Mouse (Mus musculus) heart, postnatal 10 days (tissue): ENCODE measurements around the gene Tmem254c. TPM values are rescaled to one million over a fixed set of nuclear protein-coding genes. Genes with fewer than 3 reads are reported as not detected.
"Not testable (repeated sequence)": the region's sequence is repeated elsewhere in the genome, so short reads cannot be mapped to it uniquely, and the experiment has no call there.

Source experiments
- DNase-seq, 2 experiments: peaks; one replicate each; pipeline ENCODE4 v3.0.0; 2021
- intact Hi-C: fragments of 180-260 bp; cut with DNase I; formaldehyde crosslinking; loops from one replicate; pipeline ENCODE4 v1.15.1; 2025
- total RNA-seq, 2 experiments: library from RNA; stranded (reverse); gene quantifications; 2 replicates each; pipeline ENCODE4 v1.2.3; 2021

Tmem254c gene
- total RNA-seq = 10 to 100 TPM; 15.1 to 21.9 TPM

GRCm38 (mm10) chr14:26067325-26067633 is at the start of gene Tmem254c:
Gene Tmem254c (minus strand): TSS chr14:26067355.
- DNase-seq, intact Hi-C loops: not testable (repeated sequence)

GRCm38 (mm10) chr14:26097622-26098021 is 30.5 kb upstream of the Tmem254c start:
- intact Hi-C loops = not testable (repeated sequence)

DNA sequence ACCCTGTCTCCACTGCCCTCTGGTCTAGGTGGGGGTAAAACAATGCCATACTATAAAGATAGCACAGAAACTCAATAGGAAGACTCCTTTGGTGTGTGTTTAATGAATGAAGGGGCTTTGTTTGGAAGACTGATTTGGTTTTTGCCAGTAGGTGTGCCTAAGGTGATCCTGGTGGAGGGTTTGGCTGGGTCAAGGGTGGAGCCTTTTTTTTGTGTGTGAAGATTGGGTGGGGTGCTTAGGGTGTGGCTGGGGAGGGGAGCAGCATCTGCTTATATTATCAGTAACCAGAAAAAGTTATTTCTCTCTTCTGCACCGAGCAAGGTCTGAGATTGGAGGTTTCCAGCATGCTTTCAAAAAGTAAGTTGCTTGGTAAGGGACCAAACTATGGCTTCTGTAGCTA is 14.8 kb upstream of the Tmem254c start, which contains the start of gene Cphx3:
Gene Cphx3 (plus strand): TSS at position 301 of the 400 bp plus-strand sequence.
- intact Hi-C loops = not testable (repeated sequence)

More at GRCm38 (mm10) chr14:26097622-26098021, 30.5 kb upstream of the Tmem254c start:
- not testable (repeated sequence) for DNase-seq

DNA sequence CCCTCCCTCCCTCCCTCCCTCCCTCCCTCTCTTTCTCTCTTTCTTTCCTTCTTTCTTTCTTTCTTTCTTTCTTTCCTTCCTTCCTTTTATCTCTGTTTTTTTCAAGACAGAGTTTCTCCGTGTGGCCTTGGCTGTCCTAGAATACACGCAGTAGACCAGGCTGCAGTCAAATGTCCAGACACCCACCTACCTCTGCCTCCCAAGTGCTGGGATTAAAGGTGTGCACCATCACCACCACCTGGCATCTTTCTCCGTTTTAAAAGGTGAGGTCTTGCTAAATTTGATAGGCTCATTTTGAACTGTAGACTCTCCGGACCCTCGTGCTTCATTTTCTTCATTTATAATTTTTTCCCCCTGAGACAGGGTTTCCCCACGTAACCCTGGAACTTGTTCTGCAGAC is 14.1 kb upstream of the Tmem254c start, which contains the start of gene Cphx2:
Gene Cphx2 (plus strand): TSS at position 301 of the 400 bp plus-strand sequence.
- DNase-seq, intact Hi-C loops: not testable (repeated sequence)

More for the DNA sequence above, 14.8 kb upstream of the Tmem254c start, which contains the start of gene Cphx3:
- not testable (repeated sequence) for DNase-seq

GRCm38 (mm10) chr14:26076620-26077390 is 9.7 kb upstream of the Tmem254c start:
- intact Hi-C loops, DNase-seq: not testable (repeated sequence)

GRCm38 (mm10) chr14:26066574-26067324 is 406 bp downstream of the Tmem254c start:
- intact Hi-C loops, DNase-seq: not testable (repeated sequence)

- DNase-seq, intact Hi-C loops: not testable (repeated sequence)
Measured at GRCm38 (mm10) chr14:26059362-26059761, 7.8 kb downstream of the Tmem254c start.

DNA sequence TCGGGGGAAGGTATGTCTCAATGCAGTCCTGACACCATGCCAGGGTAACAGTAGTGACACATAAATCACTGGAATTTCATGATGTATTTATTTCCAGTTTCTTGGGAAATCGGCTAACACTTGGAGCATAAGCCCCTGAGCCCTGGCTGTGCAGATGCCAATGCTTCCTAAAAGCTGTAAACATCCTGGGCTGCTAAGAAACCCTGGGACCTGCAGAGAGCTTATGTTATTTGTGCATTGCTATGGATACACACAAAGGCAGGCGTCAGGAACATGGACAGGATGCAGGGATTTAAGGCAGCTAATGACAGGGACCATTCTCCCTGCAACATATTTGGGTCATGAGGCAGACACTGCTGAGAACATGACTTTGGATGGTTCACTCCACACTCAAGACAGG is 9.0 kb downstream of the Tmem254c start:
- DNase-seq, intact Hi-C loops: not testable (repeated sequence)

GRCm38 (mm10) chr14:26048767-26049166 is 18.4 kb downstream of the Tmem254c start:
- DNase-seq, intact Hi-C loops: not testable (repeated sequence)

- DNase-seq, intact Hi-C loops: not testable (repeated sequence)
Measured at GRCm38 (mm10) chr14:26047026-26047425, 20.1 kb downstream of the Tmem254c start.

- DNase-seq, intact Hi-C loops: not testable (repeated sequence)
Measured at GRCm38 (mm10) chr14:26045007-26045406, 22.1 kb downstream of the Tmem254c start.

- DNase-seq, intact Hi-C loops: not testable (repeated sequence)
Measured at GRCm38 (mm10) chr14:26042611-26043010, 24.5 kb downstream of the Tmem254c start, which contains the start of gene Gm9780. Gene Gm9780 (minus strand): TSS chr14:26042711.

DNA sequence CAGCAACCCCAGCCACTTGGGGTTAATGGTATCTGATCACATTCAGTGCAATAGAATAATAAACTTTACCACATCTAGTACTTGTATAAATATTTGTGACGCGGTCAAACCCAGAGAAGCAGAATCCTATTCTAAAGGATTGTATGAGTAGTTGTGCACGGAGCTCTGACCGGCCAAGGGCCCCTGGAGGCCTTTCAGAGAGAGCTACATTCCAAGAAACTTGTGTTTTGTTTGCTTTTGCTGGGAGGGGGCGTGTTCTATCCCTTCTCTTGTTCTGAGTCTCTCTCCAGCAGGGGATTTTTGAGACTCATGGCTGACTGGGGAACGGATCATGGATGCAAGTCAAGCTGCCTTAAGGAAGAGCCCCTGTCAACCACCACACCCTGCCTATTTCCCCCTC is 31.7 kb downstream of the Tmem254c start:
- intact Hi-C loops, DNase-seq: not testable (repeated sequence)

DNA sequence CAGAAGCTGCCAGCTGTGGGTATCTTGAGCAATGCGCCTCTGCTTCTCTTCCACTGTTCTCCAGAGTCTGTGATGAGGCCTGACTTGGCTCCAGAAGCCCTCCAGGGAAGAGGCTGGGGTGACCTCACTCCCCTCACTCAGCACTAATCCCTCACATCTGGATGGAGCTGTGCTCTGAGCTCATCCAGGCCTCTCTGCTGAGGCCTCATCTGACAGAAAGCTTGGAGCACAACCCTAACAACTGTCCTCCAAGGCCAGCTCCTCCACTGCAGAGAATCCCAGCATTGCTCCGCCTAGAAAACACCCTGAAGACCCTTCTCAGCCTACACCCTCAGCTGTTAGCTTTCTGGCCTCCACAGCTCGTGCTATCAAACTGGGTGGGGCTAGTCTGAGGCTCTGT is 32.8 kb downstream of the Tmem254c start:
- intact Hi-C loops, DNase-seq: not testable (repeated sequence)

DNA sequence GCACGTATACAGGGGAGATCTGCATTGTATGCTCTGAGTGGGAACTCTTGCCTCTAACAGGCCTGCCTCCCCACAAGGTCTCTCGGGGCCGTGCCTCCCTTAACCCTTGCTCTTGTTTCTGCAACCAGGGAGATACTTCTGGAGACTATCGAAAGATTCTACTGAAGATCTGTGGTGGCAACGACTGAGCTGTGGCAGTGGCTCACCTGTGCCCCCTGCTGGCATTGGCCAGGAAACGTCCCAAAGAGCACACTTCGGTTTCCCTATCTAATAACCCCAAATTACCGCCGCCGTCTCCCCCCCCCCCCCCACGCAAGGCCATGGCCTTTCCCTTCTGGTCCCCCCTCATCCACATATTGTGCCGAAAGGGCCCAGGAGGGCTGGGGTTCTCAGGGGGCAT is 41.5 kb downstream of the Tmem254c start:
- DNase-seq, intact Hi-C loops: not testable (repeated sequence)

DNA sequence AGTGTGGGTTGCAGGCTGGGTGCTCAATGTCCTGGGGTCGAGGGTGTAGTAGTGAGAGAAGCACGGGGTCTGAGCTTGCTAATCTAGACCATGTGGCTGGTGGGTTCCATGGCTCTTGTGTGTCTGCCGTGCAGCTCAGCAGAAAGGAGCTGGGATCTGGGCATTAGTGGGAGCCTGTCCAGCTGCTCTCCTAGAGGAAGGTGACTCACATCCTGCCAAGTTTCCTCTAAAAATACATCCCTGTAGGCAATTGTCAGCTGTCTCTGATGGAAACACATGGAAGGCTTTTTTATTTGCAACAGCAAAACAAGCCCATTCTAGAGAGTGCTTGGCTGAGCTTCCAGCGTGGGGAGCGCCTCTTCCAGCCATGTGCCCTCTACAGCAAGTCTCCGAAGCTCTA is 44.3 kb downstream of the Tmem254c start:
- DNase-seq, intact Hi-C loops: not testable (repeated sequence)

GRCm38 (mm10) chr14:26021555-26021954 is 45.6 kb downstream of the Tmem254c start:
- DNase-seq, intact Hi-C loops: not testable (repeated sequence)

DNA sequence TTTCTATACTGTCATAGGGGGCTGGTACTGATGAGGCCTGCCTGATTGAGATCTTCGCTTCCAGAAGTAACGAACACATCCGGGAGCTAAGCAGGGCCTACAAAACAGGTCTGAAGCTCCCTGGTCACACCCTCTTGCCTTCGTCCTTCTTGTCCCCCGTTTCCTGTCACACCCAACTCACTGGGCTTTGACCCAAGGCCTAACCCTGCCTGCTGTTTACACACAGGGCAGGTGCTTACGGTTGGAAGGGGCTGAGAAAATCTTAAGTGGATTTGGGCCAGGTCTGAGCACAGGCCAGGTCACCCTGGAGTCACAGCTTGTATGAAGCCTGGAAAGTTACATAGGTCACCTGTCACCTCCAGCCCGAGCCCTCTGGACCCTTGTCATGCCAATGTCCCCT is 50.7 kb downstream of the Tmem254c start:
- intact Hi-C loops, DNase-seq: not testable (repeated sequence)
